Mouse (Mus musculus) kidney, postnatal 0 days (tissue): ENCODE measurements around the gene Tcp10a. TPM values are rescaled to one million over a fixed set of nuclear protein-coding genes. Genes with fewer than 3 reads are reported as not detected.
A peak's percentile ranks its signal among the peaks of the same experiment; 100 is the strongest.
"Not testable (repeated sequence)": the region's sequence is repeated elsewhere in the genome, so short reads cannot be mapped to it uniquely, and the experiment has no call there.

Source experiments
- ATAC-seq: fragments of 200-750 bp; cut with Nextera tagmentation; replicated peaks from 2 replicates; pipeline ENCODE4 v1.8.0; 2017; ENCODE audit warnings: low read depth, moderate number of reproducible peaks, moderate TSS enrichment, moderate library complexity; ENCODE audit not compliant: low FRiP score
- DNase-seq: peaks from one replicate; pipeline ENCODE4 v3.0.0-alpha.2; 2016; ENCODE audit warnings: low spot score
- H3K27ac ChIP-seq: fragments of 300-500 bp; sonication (generic); 2 replicates; pipeline ENCODE4 v1.5.1; 2014; ENCODE audit warnings: mild to moderate bottlenecking
- H3K27me3 ChIP-seq: fragments of 300-500 bp; sonication (generic); 2 replicates; pipeline ENCODE4 v1.6.1; 2014; ENCODE audit warnings: low read length, mixed read lengths; ENCODE audit not compliant: insufficient read depth
- H3K36me3 ChIP-seq: fragments of 300-500 bp; sonication (generic); 2 replicates; pipeline ENCODE4 v1.6.1; 2014; ENCODE audit warnings: low read length, mixed read lengths; ENCODE audit not compliant: insufficient read depth
- H3K4me1 ChIP-seq: fragments of 300-500 bp; sonication (generic); replicated peaks from 2 replicates; pipeline ENCODE4 v1.6.1; 2014; ENCODE audit warnings: antibody characterized with exemption, low read length, mixed read lengths; ENCODE audit not compliant: insufficient read depth
- H3K4me2 ChIP-seq: fragments of 300-500 bp; sonication (generic); 2 replicates; pipeline ENCODE4 v1.6.1; 2014; ENCODE audit warnings: mild to moderate bottlenecking, low read length, moderate library complexity, mixed read lengths
- H3K4me3 ChIP-seq: fragments of 300-500 bp; sonication (generic); replicated peaks from 2 replicates; pipeline ENCODE4 v1.5.1; 2014; ENCODE audit warnings: low read depth, low read length
- H3K9ac ChIP-seq: fragments of 300-500 bp; sonication (generic); 2 replicates; pipeline ENCODE4 v1.6.1; 2014; ENCODE audit warnings: low read depth, low read length
- H3K9me3 ChIP-seq: fragments of 300-500 bp; sonication (generic); replicated peaks from 2 replicates; pipeline ENCODE4 v1.6.1; 2016; ENCODE audit warnings: low read length, inconsistent platforms, mixed read lengths
- WGBS: fragments of 180-500 bp; shearing (Covaris S2); extraction: QIAGEN DNeasy Blood & Tissue Kit; methylation state at CpG from one replicate; pipeline ENCODE4 v1.1.7; 2014; 5-methylcytosine and 5-hydroxymethylcytosine counted together
- polyA plus RNA-seq: library from polyadenylated mRNA; unstranded; fragments of >200 nt; fragmentation: Nextera tagmentation; extraction: Ambion mirVana; gene quantifications from 2 replicates; pipeline ENCODE4 v1.2.1, GENCODE M21; 2015

Gene Tcp10a
- polyA plus RNA-seq, 1 experiment from 2014 or later: not detected

GRCm38 (mm10) chr17:7382711-7383110 lies 58.3 kb downstream of the Tcp10a start:
- not testable (repeated sequence) for H3K27ac ChIP-seq, H3K4me3 ChIP-seq, H3K27me3 ChIP-seq, H3K4me2 ChIP-seq, DNase-seq, H3K4me1 ChIP-seq, H3K9me3 ChIP-seq, H3K36me3 ChIP-seq, H3K9ac ChIP-seq
- 0 out of 2 replicates have a peak, but pooled peaks have one; percentile 7 for ATAC-seq
- 27% methylated on average over 1 of the region's 3 CpGs for WGBS

GRCm38 (mm10) chr17:7383167-7384143 lies 59.0 kb downstream of the Tcp10a start:
- not testable (repeated sequence) for H3K27me3 ChIP-seq, H3K9me3 ChIP-seq, H3K36me3 ChIP-seq, DNase-seq, H3K27ac ChIP-seq, H3K4me3 ChIP-seq, H3K4me2 ChIP-seq, H3K4me1 ChIP-seq, H3K9ac ChIP-seq, ATAC-seq
- WGBS: 59% methylated on average over 7 of the region's 13 CpGs

- H3K4me3 ChIP-seq, H3K9me3 ChIP-seq, H3K9ac ChIP-seq, H3K27me3 ChIP-seq, H3K4me1 ChIP-seq, DNase-seq, H3K36me3 ChIP-seq, H3K27ac ChIP-seq, ATAC-seq, H3K4me2 ChIP-seq: not testable (repeated sequence)
- 75% methylated on average over 3 of the region's 3 CpGs for WGBS
These were observed 60.9 kb downstream of the Tcp10a start, which contains the start of gene Unc93a2 for GRCm38 (mm10) chr17:7385364-7385763. Gene Unc93a2 (minus strand): TSS chr17:7385464.

GRCm38 (mm10) chr17:7386016-7386415 lies 61.6 kb downstream of the Tcp10a start:
- WGBS: 82% methylated on average over 8 of the region's 8 CpGs
- H3K4me3 ChIP-seq, H3K27me3 ChIP-seq, ATAC-seq, H3K4me2 ChIP-seq, H3K36me3 ChIP-seq, H3K27ac ChIP-seq, H3K9me3 ChIP-seq, H3K4me1 ChIP-seq, DNase-seq, H3K9ac ChIP-seq: not testable (repeated sequence)

- H3K27me3 ChIP-seq, DNase-seq, H3K4me2 ChIP-seq, H3K4me1 ChIP-seq, H3K36me3 ChIP-seq, H3K9me3 ChIP-seq, H3K9ac ChIP-seq, H3K4me3 ChIP-seq, H3K27ac ChIP-seq: not testable (repeated sequence)
- WGBS: no CpG with 5 or more reads among the region's 2 CpGs
- peak; percentile 26; the same call in 1 of the 2 replicates for ATAC-seq
These were observed 64.0 kb downstream of the Tcp10a start for GRCm38 (mm10) chr17:7388341-7388957.

- H3K27ac ChIP-seq, H3K36me3 ChIP-seq, H3K9me3 ChIP-seq, DNase-seq, ATAC-seq, H3K4me1 ChIP-seq, H3K9ac ChIP-seq, H3K27me3 ChIP-seq, H3K4me3 ChIP-seq, H3K4me2 ChIP-seq: not testable (repeated sequence)
- 84% methylated on average over 6 of the region's 8 CpGs for WGBS
These were observed 64.5 kb downstream of the Tcp10a start for GRCm38 (mm10) chr17:7388958-7389356.

- H3K27ac ChIP-seq, H3K9ac ChIP-seq, ATAC-seq, H3K27me3 ChIP-seq, H3K4me2 ChIP-seq, DNase-seq, H3K36me3 ChIP-seq, H3K9me3 ChIP-seq, H3K4me3 ChIP-seq, H3K4me1 ChIP-seq: not testable (repeated sequence)
- 79% methylated on average over 7 of the region's 7 CpGs for WGBS
These were observed 65.5 kb downstream of the Tcp10a start for GRCm38 (mm10) chr17:7389898-7390297.

GRCm38 (mm10) chr17:7395116-7395515 lies 70.7 kb downstream of the Tcp10a start:
- not testable (repeated sequence) for H3K4me2 ChIP-seq

More at GRCm38 (mm10) chr17:7395116-7395515, 70.7 kb downstream of the Tcp10a start:
- WGBS: 89% methylated on average over 7 of the region's 7 CpGs
- not testable (repeated sequence) for H3K4me1 ChIP-seq, H3K9ac ChIP-seq, H3K4me3 ChIP-seq, H3K36me3 ChIP-seq, H3K9me3 ChIP-seq, DNase-seq, ATAC-seq, H3K27me3 ChIP-seq, H3K27ac ChIP-seq
